Mouse (Mus musculus) bone marrow, adult 2 months (tissue): ENCODE measurements around the gene Asb13.

Source experiments
- CTCF ChIP-seq: fragments of 200-500 bp; IDR thresholded peaks from 2 replicates; pipeline ENCODE4 v1.5.1; 2011; ENCODE audit warnings: low read length, control low read depth; ENCODE audit not compliant: control insufficient read depth, insufficient read depth
- POLR2A ChIP-seq: fragments of 200-500 bp; IDR thresholded peaks from 2 replicates; pipeline ENCODE4 v1.6.1; 2011; ENCODE audit warnings: low read depth, mild to moderate bottlenecking, control low read depth, low read length, borderline replicate concordance; ENCODE audit not compliant: control insufficient read depth

DNA sequence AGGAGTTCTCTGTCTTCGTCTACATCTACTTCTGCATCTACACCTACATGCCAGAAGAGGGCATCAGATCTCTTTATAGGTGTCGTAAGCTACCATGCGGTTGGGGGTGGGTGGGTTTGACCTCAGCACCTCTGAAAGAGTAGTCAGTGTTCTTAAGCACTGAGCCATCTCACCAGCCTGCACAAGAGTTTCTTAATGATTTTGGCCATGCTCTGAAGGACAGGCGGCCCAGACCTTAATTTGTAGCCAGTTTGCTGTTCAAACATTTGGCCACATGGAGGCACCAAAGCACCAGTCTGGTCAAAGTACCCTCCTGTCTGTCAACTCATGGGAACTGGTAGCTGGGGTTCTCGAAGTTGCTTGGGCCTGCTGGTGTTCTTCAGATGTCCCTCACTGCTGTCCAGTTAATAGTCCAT lies 31.5 kb downstream of the Asb13 start:
- TF ChIP-seq CTCF (peak; percentile 69; the same call in 1 of the 2 replicates), POLR2A (no peak)
